Mouse (Mus musculus): Measurements from ENCODE around the gene Itga9. TPM values are rescaled to one million over a fixed set of nuclear protein-coding genes. Genes with fewer than 3 reads are reported as not detected.

Gene Itga9
- total and polyA plus RNA-seq, 2 experiments from 2014 or later, result 0.99 to 3.3 TPM

DNA sequence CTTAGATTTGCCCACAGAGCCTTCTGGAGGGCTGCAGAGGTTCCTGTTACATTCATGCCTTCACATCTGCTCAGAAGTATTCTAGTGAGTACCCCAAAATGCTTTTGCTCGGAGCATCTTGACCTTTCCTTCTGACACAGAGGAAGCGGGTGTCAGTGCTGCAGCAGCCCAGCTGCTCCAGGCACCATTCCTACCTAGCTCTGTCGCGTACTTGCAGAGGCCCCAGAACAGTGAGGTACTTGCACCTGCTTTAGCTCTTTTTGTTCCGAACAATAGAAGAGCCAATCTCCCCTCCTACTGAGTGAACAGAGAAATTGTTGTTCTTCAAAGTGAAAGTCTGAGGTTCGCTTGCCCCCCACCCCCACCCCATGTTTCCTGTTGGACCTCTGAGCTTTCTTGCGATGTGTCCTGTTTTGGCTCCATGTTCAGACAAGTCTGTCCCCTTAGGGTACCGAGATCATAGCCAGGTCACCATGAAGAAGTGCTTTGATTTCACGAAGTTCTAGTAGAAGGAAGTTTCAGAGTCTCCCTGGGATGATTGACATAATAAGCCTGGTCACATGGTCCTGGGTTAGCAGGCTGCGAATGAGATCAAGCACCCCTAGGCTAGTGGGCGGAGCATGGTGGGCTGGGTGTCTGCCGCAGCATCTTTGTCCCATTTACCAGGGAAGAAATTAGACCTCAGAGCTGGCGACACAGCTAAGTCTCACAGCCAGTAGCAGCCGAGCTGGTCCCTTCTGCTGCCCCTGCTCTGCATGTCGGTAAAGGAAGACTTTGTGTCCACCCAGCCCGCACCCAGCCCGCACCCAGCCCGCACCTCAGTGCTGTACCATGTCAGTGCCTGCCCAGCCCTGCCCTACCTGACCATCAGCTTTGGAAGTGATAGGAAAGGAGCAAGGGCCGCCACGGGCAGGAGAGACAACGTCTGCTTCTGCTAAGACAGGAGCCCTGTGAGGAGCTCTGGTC is 215.0 kb downstream of the Itga9 start:
- Histone ChIP-seq H3K27me3 (ENCODE audit: insufficient read depth, low read length) (no peaks in the 10 kb centered on the region), H3K4me1 (ENCODE audit: insufficient read depth) (no peaks in the 10 kb centered on the region), H3K9me3 (ENCODE audit: low read length) (no peaks in the 10 kb centered on the region), H3K36me3 (ENCODE audit: insufficient read depth) (no peaks in the 10 kb centered on the region), H3K9ac (no peak overlapping the region), H3K4me2 (ENCODE audit: low read depth) (peak overlapping the region; percentile 27; the same call in 1 of the 2 replicates), H3K4me3 (ENCODE audit: low read depth, low read length) (no peak overlapping the region), H3K27ac (ENCODE audit: low read depth, low read length) (no peak overlapping the region)
- TF ChIP-seq CTCF (IDR thresholded peaks at IDR 0.05; ENCODE audit: low read depth), result no peak
- 36% methylated on average over 21 of the region's 21 CpGs for WGBS
- DNase-seq (peak; percentile 14), ATAC-seq (peak; percentile 71)

DNA sequence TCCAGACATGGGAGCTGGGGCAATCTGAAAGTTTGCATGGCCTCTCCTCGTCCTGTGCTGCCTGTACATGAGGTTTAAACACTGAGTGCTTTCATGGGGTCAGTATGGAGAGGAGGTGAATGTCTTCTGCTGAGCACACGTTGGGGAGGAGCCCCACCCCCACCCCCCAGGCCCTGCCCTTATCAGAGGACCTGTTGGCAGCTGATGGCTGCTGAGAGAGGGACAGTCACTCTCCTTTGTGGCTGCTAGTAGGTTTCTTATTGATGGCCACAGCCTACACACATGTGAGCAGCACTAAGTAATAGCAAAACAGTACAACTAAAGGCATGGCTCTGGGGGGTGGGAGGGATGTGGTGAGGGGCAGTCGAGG is 215.7 kb downstream of the Itga9 start:
- H3K4me2 ChIP-seq (ENCODE audit: low read depth), result peak overlapping the region; percentile 27; the same call in 1 of the 2 replicates
- H3K27me3 ChIP-seq (ENCODE audit: insufficient read depth, low read length), result no peaks in the 10 kb centered on the region
- H3K27ac ChIP-seq (ENCODE audit: low read depth, low read length), result no peak overlapping the region
- ATAC-seq (no peak), DNase-seq (no peak)
- no peaks in the 10 kb centered on the region for H3K9me3 ChIP-seq (ENCODE audit: low read length)
- 56% methylated on average over 3 of the region's 3 CpGs for WGBS
- TF ChIP-seq CTCF (IDR thresholded peaks at IDR 0.05; ENCODE audit: low read depth), result no peak
- no peaks in the 10 kb centered on the region for H3K4me1 ChIP-seq (ENCODE audit: insufficient read depth)
- H3K4me3 ChIP-seq (ENCODE audit: low read depth, low read length), result no peak overlapping the region
- H3K9ac ChIP-seq, result no peak overlapping the region
- H3K36me3 ChIP-seq (ENCODE audit: insufficient read depth), result no peaks in the 10 kb centered on the region

DNA sequence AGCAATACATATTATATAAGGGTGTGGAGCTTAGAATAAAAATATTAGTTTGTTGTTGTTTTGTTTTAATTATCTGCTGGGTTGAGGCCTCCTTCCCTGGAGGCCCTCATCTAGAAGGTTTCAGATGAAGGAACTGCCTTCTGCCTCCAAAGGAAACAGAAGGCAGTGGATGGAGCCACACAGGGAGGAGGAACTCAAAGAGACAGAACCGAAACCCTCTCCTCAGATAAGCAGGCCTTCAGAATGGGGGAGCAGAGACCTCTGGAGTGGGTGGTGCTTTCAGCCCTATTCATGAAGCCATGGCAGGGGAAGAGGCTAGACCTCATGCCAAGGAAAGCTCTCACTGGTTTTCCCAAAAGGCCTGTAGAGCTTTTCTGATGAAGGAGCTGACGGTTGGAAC is 216.1 kb downstream of the Itga9 start:
- no peak overlapping the region for H3K4me3 ChIP-seq (ENCODE audit: low read depth, low read length)
- H3K27me3 ChIP-seq (ENCODE audit: insufficient read depth, low read length), result no peaks in the 10 kb centered on the region
- no peak for DNase-seq
- H3K9ac ChIP-seq, result no peak overlapping the region
- no peak for ATAC-seq
- H3K36me3 ChIP-seq (ENCODE audit: insufficient read depth), result no peaks in the 10 kb centered on the region
- no peaks in the 10 kb centered on the region for H3K9me3 ChIP-seq (ENCODE audit: low read length)
- whole genome bisulfite sequencing, result 98% methylated on average over 2 of the region's 2 CpGs
- no peak for TF ChIP-seq CTCF (IDR thresholded peaks at IDR 0.05; ENCODE audit: low read depth)
- H3K4me1 ChIP-seq (ENCODE audit: insufficient read depth), result no peaks in the 10 kb centered on the region
- H3K4me2 ChIP-seq (ENCODE audit: low read depth), result no peak overlapping the region
- H3K27ac ChIP-seq (ENCODE audit: low read depth, low read length), result no peak overlapping the region

DNA sequence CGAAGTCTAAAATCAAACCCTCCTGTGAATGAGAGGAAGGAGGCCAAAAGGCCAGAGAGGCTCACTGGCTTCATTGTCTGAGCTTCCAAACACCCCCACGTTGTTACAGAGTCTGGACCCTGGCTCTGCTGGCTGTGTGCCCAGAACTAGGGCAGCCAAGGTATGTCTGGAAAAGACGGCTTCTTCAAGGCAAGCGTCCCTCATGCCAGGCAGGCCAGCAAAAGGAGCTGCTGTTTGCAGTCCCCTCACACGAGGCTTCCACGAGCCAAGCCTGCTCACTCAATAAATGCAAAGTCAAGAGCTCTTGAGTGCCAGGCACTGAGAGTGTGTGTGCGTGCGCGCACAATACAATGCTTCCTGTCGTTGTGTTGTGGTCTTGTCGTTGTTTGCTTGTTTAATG is 224.6 kb downstream of the Itga9 start:
- 24% methylated on average over 11 of the region's 11 CpGs for WGBS

DNA sequence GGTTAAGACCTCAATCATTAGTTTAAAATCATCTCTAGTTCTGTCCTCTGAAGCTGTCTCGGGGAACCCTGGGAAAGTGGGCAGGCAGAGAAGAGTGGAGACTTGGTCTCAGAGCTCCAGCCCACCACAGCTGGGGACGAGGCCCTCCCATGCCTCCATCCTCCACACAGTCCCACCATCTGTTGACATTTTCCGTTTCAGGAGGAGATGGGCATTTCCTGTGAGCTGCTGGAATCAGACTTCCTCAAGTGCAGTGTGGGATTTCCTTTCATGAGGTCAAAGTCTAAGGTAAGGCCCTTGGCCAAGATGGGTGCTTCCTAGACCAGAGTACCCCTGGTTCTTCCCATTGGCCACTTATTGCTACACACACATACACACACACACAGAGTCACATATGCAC is 226.0 kb downstream of the Itga9 start:
- Histone ChIP-seq H3K4me1 (ENCODE audit: insufficient read depth) (no peaks in the 10 kb centered on the region), H3K9me3 (ENCODE audit: low read length) (no peaks in the 10 kb centered on the region), H3K9ac (no peak overlapping the region), H3K36me3 (ENCODE audit: insufficient read depth) (no peaks in the 10 kb centered on the region), H3K27ac (ENCODE audit: low read depth, low read length) (no peak overlapping the region), H3K27me3 (ENCODE audit: insufficient read depth, low read length) (no peaks in the 10 kb centered on the region), H3K4me3 (ENCODE audit: low read depth, low read length) (no peak overlapping the region), H3K4me2 (ENCODE audit: low read depth) (no peak overlapping the region)
- DNase-seq, result no peak
- 84% methylated on average over 3 of the region's 3 CpGs for WGBS
- ATAC-seq, result no peak
- TF ChIP-seq CTCF (IDR thresholded peaks at IDR 0.05; ENCODE audit: low read depth), result no peak

More for the DNA sequence above, 224.6 kb downstream of the Itga9 start:
- Histone ChIP-seq H3K9me3 (ENCODE audit: low read length) (no peaks in the 10 kb centered on the region), H3K4me3 (ENCODE audit: low read depth, low read length) (no peak overlapping the region), H3K9ac (no peak overlapping the region), H3K4me2 (ENCODE audit: low read depth) (no peak overlapping the region), H3K36me3 (ENCODE audit: insufficient read depth) (no peaks in the 10 kb centered on the region), H3K27me3 (ENCODE audit: insufficient read depth, low read length) (no peaks in the 10 kb centered on the region), H3K4me1 (ENCODE audit: insufficient read depth) (no peaks in the 10 kb centered on the region), H3K27ac (ENCODE audit: low read depth, low read length) (no peak overlapping the region)
- TF ChIP-seq CTCF (IDR thresholded peaks at IDR 0.05; ENCODE audit: low read depth), result no peak
- DNase-seq (peak; percentile 41), ATAC-seq (peak; percentile 64)

DNA sequence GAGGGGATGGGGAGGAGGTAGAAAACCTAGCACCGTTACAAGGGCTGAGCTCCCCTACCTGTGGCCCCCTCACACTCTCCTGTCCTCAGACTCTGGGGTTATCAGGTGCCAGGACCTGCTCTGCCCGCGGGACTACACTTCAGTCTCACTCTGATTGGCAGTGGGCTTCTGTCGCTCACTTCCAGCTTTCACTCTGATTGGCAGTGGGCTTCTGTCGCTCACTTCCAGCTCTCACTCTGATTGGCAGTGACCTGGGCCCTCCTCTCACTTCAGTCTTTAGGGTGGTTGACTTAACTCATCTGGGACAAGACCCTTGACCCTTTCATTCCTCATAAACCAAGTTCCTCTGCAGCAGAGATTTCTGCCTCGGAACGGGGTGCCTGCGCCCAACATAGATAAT is 226.9 kb downstream of the Itga9 start:
- Histone ChIP-seq H3K4me2 (ENCODE audit: low read depth) (no peak overlapping the region), H3K36me3 (ENCODE audit: insufficient read depth) (no peaks in the 10 kb centered on the region), H3K27me3 (ENCODE audit: insufficient read depth, low read length) (no peaks in the 10 kb centered on the region), H3K27ac (ENCODE audit: low read depth, low read length) (no peak overlapping the region), H3K4me1 (ENCODE audit: insufficient read depth) (no peaks in the 10 kb centered on the region), H3K4me3 (ENCODE audit: low read depth, low read length) (no peak overlapping the region), H3K9ac (no peak overlapping the region), H3K9me3 (ENCODE audit: low read length) (no peaks in the 10 kb centered on the region)
- no peak for TF ChIP-seq CTCF (IDR thresholded peaks at IDR 0.05; ENCODE audit: low read depth)
- ATAC-seq, result no peak
- WGBS, result 78% methylated on average over 8 of the region's 8 CpGs
- DNase-seq, result no peak

DNA sequence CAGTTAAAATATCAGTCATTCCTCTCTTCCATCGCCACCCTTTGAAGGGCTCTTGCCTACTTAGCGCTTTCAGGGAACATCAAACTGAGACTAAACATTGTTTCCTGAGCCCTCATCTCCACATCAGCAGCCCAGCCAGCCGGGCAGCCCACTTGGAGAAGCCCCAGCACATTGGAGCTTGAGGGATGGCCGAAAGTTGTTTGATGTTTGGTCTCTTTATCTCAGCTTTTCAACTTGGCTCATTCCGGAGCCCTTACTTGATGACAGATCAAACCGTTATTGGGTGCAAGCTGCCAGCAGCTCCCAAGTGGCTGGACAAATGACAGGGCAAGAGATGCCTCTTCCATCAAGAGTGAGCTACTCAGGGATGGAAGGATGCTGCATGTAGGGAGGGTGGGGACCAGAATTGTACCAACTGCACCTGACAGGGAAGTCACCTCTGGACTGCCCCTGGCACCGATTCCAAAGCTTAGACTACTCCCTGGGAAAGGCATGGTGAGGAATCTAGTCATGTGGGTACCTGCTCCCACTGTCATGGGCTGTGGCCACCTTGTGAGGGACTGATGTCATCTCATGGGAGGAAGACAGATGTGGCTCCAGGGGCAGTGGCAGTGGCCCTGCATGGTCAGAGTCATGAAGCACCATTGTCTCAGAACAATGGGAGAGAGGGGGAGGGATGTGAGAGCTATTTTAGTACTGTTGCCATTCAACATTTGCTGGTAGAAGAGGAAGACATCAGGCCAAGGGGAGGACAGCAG is 232.6 kb downstream of the Itga9 start:
- Histone ChIP-seq H3K27ac (ENCODE audit: low read depth, low read length) (no peak overlapping the region), H3K4me2 (ENCODE audit: low read depth) (no peak overlapping the region), H3K27me3 (ENCODE audit: insufficient read depth, low read length) (no peaks in the 10 kb centered on the region), H3K9me3 (ENCODE audit: low read length) (no peaks in the 10 kb centered on the region), H3K4me1 (ENCODE audit: insufficient read depth) (no peaks in the 10 kb centered on the region), H3K9ac (no peak overlapping the region), H3K4me3 (ENCODE audit: low read depth, low read length) (no peak overlapping the region), H3K36me3 (ENCODE audit: insufficient read depth) (no peaks in the 10 kb centered on the region)
- DNase-seq (no peak), ATAC-seq (no peak)
- no peak for TF ChIP-seq CTCF (IDR thresholded peaks at IDR 0.05; ENCODE audit: low read depth)
- 87% methylated on average over 7 of the region's 7 CpGs for WGBS

Data from forebrain, postnatal 0 days (tissue).